Mouse (Mus musculus) erythroblast, embryonic 14.5 days (primary cell): Measurements from ENCODE around the gene Zfp961. TPM values are rescaled to one million over a fixed set of nuclear protein-coding genes. Genes with fewer than 3 reads are reported as not detected.
"Not testable (repeated sequence)": the region's sequence is repeated elsewhere in the genome, so short reads cannot be mapped to it uniquely, and the experiment has no call there.

Experiments used
- H3K27me3 ChIP-seq: 2 replicates; pipeline ENCODE4 v1.6.1; 2012; ENCODE audit warnings: inconsistent platforms; ENCODE audit not compliant: control insufficient read depth
- H3K36me3 ChIP-seq: 2 replicates; pipeline ENCODE4 v1.6.1; 2012; ENCODE audit warnings: mild to moderate bottlenecking, inconsistent platforms; ENCODE audit not compliant: control insufficient read depth
- H3K4me1 ChIP-seq: 2 replicates; pipeline ENCODE4 v1.6.1; 2012; ENCODE audit warnings: inconsistent platforms; ENCODE audit not compliant: control insufficient read depth
- H3K4me3 ChIP-seq: replicated peaks from 2 replicates; pipeline ENCODE3; 2012; ENCODE audit warnings: moderate library complexity, mild to moderate bottlenecking, inconsistent platforms
- H3K9me3 ChIP-seq: 2 replicates; pipeline ENCODE4 v1.6.1; 2012; ENCODE audit warnings: low read length, inconsistent platforms, mixed read lengths; ENCODE audit not compliant: control insufficient read depth
- GATA1 ChIP-seq: IDR thresholded peaks from 2 replicates; pipeline ENCODE4 v1.6.1; 2012; ENCODE audit warnings: low read length, inconsistent platforms, mixed read lengths
- TAL1 ChIP-seq: IDR thresholded peaks from 3 replicates; pipeline ENCODE4 v1.6.1; 2012; ENCODE audit warnings: low read length, inconsistent platforms, mixed read lengths
- polyA plus RNA-seq: library from polyadenylated mRNA; stranded (reverse); fragments of >175 nt; gene quantifications from 2 replicates; pipeline ENCODE4 v1.2.3, GENCODE M21; 2012

Gene Zfp961
- polyA plus RNA-seq, 1 experiment, result 0.03 TPM

- H3K27me3 ChIP-seq, result no peaks in the 10 kb centered on the region
- H3K36me3 ChIP-seq, result no peaks in the 10 kb centered on the region
- H3K4me3 ChIP-seq, result no peak overlapping the region
- H3K9me3 ChIP-seq, result no peaks in the 10 kb centered on the region
- TF ChIP-seq TAL1, result no peak
- TF ChIP-seq GATA1, result no peak
- no peaks in the 10 kb centered on the region for H3K4me1 ChIP-seq
Measured at GRCm38 (mm10) chr8:72005912-72006311, 55.1 kb downstream of the Zfp961 start.

GRCm38 (mm10) chr8:72006763-72007162, 55.9 kb downstream of the Zfp961 start:
- TF ChIP-seq TAL1 (no peak), GATA1 (no peak)
- Histone ChIP-seq H3K36me3 (no peaks in the 10 kb centered on the region), H3K9me3 (no peaks in the 10 kb centered on the region), H3K4me3 (no peak overlapping the region), H3K4me1 (no peaks in the 10 kb centered on the region), H3K27me3 (no peaks in the 10 kb centered on the region)

DNA sequence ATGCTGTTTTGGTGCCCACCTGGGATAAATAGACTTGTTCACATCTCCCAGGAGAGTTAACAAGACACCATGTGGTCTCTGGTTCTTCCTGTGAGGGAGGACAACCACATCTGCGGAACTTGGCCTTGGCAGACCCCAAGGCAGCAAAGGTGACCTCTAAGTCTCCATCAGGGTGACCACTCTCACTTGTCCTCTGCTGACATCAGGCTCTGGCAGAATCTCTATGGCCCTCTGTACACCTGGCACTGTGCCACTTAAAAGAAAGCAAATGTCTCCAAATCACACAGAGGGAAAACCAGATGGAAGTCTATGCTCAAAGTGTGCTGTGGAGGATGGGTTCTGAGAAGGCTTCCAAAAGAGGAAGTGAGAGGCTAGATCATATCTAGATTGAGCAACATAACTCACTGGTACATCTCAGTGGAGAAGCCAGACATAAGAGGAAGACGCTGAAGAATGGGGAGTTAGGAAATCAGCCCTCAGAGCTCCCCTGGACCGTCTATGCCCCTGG, 57.4 kb downstream of the Zfp961 start:
- H3K9me3 ChIP-seq, result no peaks in the 10 kb centered on the region
- TF ChIP-seq TAL1 (no peak), GATA1 (no peak)
- no peaks in the 10 kb centered on the region for H3K4me1 ChIP-seq
- no peaks in the 10 kb centered on the region for H3K36me3 ChIP-seq
- H3K27me3 ChIP-seq, result no peaks in the 10 kb centered on the region
- H3K4me3 ChIP-seq, result no peak overlapping the region

DNA sequence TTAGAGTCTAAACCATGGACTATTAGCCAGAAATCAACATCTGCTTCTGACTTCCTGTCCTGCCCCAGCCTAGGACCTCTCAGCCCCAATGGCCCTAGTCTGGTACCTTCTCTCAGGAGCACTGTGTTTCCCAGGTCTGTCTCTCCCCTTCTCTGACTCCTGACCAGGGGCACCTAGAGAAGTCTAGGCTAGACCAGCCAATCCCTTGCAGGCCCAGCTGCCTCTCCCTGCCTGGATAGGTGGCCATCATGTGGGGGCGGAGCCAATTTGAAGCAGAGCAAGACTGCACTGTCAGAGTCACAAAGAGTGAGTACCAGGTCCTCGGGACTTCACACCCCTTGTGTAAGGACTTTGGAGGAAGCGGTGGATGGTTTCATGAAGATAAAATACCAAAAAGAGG, 58.6 kb downstream of the Zfp961 start, which contains the start of gene Cyp4f18:
Cyp4f18 (minus strand) TSS at position 154 of the 400 bp plus-strand sequence.
- no peaks in the 10 kb centered on the region for H3K36me3 ChIP-seq
- no peaks in the 10 kb centered on the region for H3K27me3 ChIP-seq
- no peaks in the 10 kb centered on the region for H3K9me3 ChIP-seq
- H3K4me3 ChIP-seq, result no peak within 1 kb of the TSS
- H3K4me1 ChIP-seq, result no peaks in the 10 kb centered on the region
- TF ChIP-seq TAL1 (no peak), GATA1 (no peak)

GRCm38 (mm10) chr8:72013506-72014228, 62.8 kb downstream of the Zfp961 start:
- H3K4me3 ChIP-seq, H3K9me3 ChIP-seq, H3K36me3 ChIP-seq, H3K4me1 ChIP-seq, H3K27me3 ChIP-seq: not testable (repeated sequence)

DNA sequence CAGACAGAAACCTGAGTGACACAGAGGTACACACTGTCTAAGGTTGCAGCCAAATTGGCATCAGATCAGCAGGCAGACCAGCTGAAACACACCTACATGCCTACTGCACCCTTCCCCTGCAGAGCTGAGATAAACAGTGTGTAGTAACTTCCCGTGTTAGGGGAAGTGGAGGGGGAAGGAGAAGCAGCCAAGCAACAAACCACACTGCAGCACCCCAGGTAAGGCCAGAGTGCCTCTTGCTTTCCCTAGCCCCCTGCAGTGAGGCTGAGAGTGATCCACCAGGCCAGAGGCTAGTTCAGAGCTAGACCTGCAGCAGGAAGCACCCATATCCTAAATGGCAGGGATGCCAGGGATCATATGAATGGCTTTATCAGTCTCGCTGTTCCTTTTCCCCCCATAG, 66.5 kb downstream of the Zfp961 start:
- H3K4me1 ChIP-seq, H3K9me3 ChIP-seq, H3K27me3 ChIP-seq, H3K4me3 ChIP-seq, H3K36me3 ChIP-seq: not testable (repeated sequence)

DNA sequence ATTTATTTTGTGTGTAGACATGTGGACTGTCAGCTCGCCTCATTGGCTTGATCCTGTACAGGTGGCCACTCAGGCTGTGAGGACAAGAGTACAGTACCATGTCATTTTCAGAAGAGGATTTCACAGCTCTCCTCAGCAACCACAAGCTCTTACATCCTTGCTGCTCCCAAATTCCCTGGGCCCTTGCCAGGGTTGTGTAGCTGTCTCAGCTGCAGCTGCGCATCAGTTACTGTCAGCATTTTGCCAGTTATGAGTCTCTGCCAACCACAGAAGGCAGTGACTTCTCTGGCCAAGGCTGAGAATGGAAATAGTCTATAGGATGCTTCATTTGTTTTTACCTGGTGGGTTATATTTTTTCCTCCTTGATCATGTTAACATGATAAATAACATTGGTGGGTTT, 67.3 kb downstream of the Zfp961 start:
- H3K4me3 ChIP-seq, result no peak overlapping the region
- TF ChIP-seq TAL1 (no peak), GATA1 (no peak)
- H3K4me1 ChIP-seq, result no peaks in the 10 kb centered on the region
- no peaks in the 10 kb centered on the region for H3K9me3 ChIP-seq
- H3K27me3 ChIP-seq, result no peaks in the 10 kb centered on the region
- no peaks in the 10 kb centered on the region for H3K36me3 ChIP-seq

GRCm38 (mm10) chr8:72019022-72019421, 68.2 kb downstream of the Zfp961 start:
- H3K4me1 ChIP-seq, H3K27me3 ChIP-seq, H3K4me3 ChIP-seq, H3K36me3 ChIP-seq, H3K9me3 ChIP-seq: not testable (repeated sequence)

DNA sequence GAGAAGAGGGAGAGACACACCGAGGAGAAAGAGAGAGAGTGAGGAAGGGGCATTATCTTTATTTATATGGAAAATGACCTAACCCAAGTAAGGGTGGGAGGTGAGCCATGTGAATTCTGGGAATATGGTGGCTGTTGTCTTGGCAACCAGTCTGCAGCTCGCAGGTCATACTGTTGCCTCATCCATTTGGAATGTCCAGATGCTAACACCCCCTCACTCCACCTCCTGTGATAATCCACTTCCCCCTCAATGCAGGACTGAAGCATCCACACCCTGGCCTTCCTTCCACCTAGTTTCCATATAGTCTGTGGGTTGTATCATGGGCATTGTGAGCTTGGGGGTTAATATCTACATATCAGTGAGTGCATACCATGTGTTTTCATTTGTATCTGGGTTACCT, 69.0 kb downstream of the Zfp961 start:
- no peak for TF ChIP-seq GATA1
- TF ChIP-seq TAL1, result no peak
- no peaks in the 10 kb centered on the region for H3K36me3 ChIP-seq
- no peaks in the 10 kb centered on the region for H3K9me3 ChIP-seq
- no peaks in the 10 kb centered on the region for H3K4me1 ChIP-seq
- H3K27me3 ChIP-seq, result no peaks in the 10 kb centered on the region
- no peak overlapping the region for H3K4me3 ChIP-seq

DNA sequence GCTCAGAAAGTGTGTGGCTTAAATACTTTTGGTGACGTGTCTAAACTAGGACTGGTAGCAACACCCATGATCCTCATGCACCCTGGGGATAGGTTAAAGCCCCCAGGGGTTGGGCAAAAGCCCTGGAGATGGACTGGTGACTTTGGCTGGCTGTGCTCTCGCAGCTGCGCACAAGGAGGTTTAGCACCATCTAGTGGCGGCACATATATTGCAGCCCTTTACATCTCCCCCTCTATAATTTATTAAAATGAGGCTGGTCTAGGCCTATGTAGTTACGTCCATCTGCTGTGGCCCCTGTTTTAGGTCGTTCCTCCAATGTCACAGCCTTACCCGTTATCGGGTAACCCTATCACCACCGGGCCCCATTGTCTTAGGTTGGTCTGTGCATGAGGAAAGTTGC, 74.0 kb downstream of the Zfp961 start:
- not testable (repeated sequence) for H3K4me1 ChIP-seq, H3K4me3 ChIP-seq, H3K9me3 ChIP-seq, H3K27me3 ChIP-seq, H3K36me3 ChIP-seq

DNA sequence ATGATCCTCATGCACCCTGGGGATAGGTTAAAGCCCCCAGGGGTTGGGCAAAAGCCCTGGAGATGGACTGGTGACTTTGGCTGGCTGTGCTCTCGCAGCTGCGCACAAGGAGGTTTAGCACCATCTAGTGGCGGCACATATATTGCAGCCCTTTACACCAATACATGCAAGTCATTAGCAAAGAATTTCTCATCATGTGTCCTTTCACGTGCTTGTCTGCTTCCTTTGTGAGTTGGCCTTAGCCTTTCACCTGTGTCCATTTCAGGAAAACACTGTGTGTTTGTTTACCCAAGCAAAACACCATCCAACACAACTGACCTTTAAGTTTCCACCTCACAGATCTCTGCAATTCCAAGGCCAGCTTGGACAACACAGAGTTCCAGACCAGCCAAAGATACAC, 82.1 kb downstream of the Zfp961 start:
- H3K4me1 ChIP-seq, H3K36me3 ChIP-seq: not testable (repeated sequence)

GRCm38 (mm10) chr8:72040918-72041317, 90.1 kb downstream of the Zfp961 start, which contains the start of gene Olfr372:
Gene Olfr372 (plus strand): TSS chr8:72041218.
- not testable (repeated sequence) for H3K27me3 ChIP-seq, H3K36me3 ChIP-seq, H3K4me1 ChIP-seq, H3K4me3 ChIP-seq, H3K9me3 ChIP-seq

More for the DNA sequence above, 82.1 kb downstream of the Zfp961 start:
- H3K4me3 ChIP-seq, H3K9me3 ChIP-seq, H3K27me3 ChIP-seq: not testable (repeated sequence)
